8 mouse cellular contexts compared by ENCODE assay signal in genomic region chr6:99523109-99523632, GRCm38 (mm10). TPM values are rescaled to one million over a fixed set of nuclear protein-coding genes. Genes with fewer than 3 reads are reported as not detected.
DNase-seq lines count a peak whose midpoint lies in the region; ATAC-seq lines count a peak whose summit lies in the region.

No protein-coding gene starts in this region.

- peak overlapping the region; percentile 93 for H3K9ac ChIP-seq in hindbrain, embryonic 11.5 days (ENCODE audit: low read depth, low read length)

- ATAC-seq in hindbrain, embryonic 11.5 days (ENCODE audit: low FRiP score), result peak; percentile 46

- H3K9me3 ChIP-seq in hindbrain, embryonic 11.5 days (ENCODE audit: control insufficient read depth, low read length), result no peaks in the 10 kb centered on the region

- WGBS in hindbrain, embryonic 11.5 days, result 0% methylated on average over 22 of the region's 22 CpGs

- 0 out of 2 replicates have a peak, but pooled peaks cover 3% of the 10 kb centered on the region for H3K4me1 ChIP-seq in hindbrain, embryonic 11.5 days (replicated peaks; ENCODE audit: control insufficient read depth, insufficient read depth, low read length)

- peak overlapping the region; percentile 96 for H3K27ac ChIP-seq in hindbrain, embryonic 11.5 days (ENCODE audit: low read depth, low read length)

- DNase-seq in MN1 (ENCODE audit: low spot score), result peak; percentile 84
- peak; percentile 67 for DNase-seq in cerebellum, adult 8-10 months
- peak; percentile 62 to 69 for DNase-seq in frontal cortex, postnatal 10 days (ENCODE audit: low spot score in 2 of 2)
- peak; percentile 78 for DNase-seq in hindbrain, embryonic 11.5 days (ENCODE audit: low spot score)
- DNase-seq in layer of hippocampus, postnatal 14 days (ENCODE audit: low spot score in 2 of 2), result peak; percentile 72 to 75
- DNase-seq in lung, postnatal 25 days (ENCODE audit: low spot score), result peak; percentile 81
- DNase-seq in retina, embryonic 14.5 days (ENCODE audit: low spot score), result peak; percentile 80
- DNase-seq in thymus, postnatal 4 days, result peak; percentile 72

- peak overlapping the region; percentile 82 for H3K4me3 ChIP-seq in hindbrain, embryonic 11.5 days (ENCODE audit: low read depth, low read length)

- H3K27me3 ChIP-seq in hindbrain, embryonic 11.5 days (ENCODE audit: control insufficient read depth, insufficient read depth, low read length), result no peaks in the 10 kb centered on the region

- H3K36me3 ChIP-seq in hindbrain, embryonic 11.5 days (ENCODE audit: control insufficient read depth, insufficient read depth, low read length), result no peaks in the 10 kb centered on the region

- H3K4me2 ChIP-seq in hindbrain, embryonic 11.5 days (replicated peaks; ENCODE audit: low read depth, low read length), result peak overlapping the region; percentile 97

RNA-seq across cellular contexts. Expression of gene Foxp1, which starts 0.7 kb away (rescaled TPM):
- polyA plus RNA-seq in hindbrain, embryonic 11.5 days (2014; fragmentation: Nextera tagmentation; extraction: Ambion mirVana), result 81.5 and 91.9 TPM in 2 replicates
- total RNA-seq in layer of hippocampus, postnatal 14 days (2021), result 10 to 100 TPM; 95.0 to 96.7 TPM

Comparison
In these comparisons a context has a peak if more than half of its experiments do, and no peak if none do; other contexts are left out.
1. Peak in every context shown above with its lines: DNase-seq, ATAC-seq, H3K4me3 ChIP-seq and H3K27ac ChIP-seq.